Mouse (Mus musculus) gastrocnemius, adult 2 months (tissue): ENCODE data around the gene Tmem251. TPM values are rescaled to one million over a fixed set of nuclear protein-coding genes. Genes with fewer than 3 reads are reported as not detected.
A peak's percentile ranks its signal among the peaks of the same experiment; 100 is the strongest.

Experiments used
- DNase-seq: peaks from one replicate; pipeline ENCODE4 v3.0.0; 2022
- H3K27ac ChIP-seq: fragments of 200-600 bp; 2 replicates; pipeline ENCODE4 v1.8.1; 2022; ENCODE audit warnings: mild to moderate bottlenecking
- H3K4me3 ChIP-seq: fragments of 200-600 bp; 2 replicates; pipeline ENCODE4 v1.8.1; 2022; ENCODE audit warnings: mild to moderate bottlenecking, moderate library complexity
- CTCF ChIP-seq: fragments of 200-600 bp; IDR thresholded peaks from 2 replicates; pipeline ENCODE4 v1.8.1; 2022; ENCODE audit warnings: antibody characterized with exemption, mild to moderate bottlenecking, moderate library complexity
- intact Hi-C: fragments of 180-260 bp; cut with DNase I; formaldehyde crosslinking; loops from one replicate; pipeline ENCODE4 v1.15.1; 2025
- long read RNA-seq, 2 experiments: library from polyadenylated mRNA; stranded (forward); transcript quantifications; one replicate each; pipeline ENCODE4 v2.0.0; 2021
- total RNA-seq, 2 experiments: library from RNA; stranded (reverse); gene quantifications; 2 replicates each; pipeline ENCODE4 v1.2.3; 2021

The Tmem251 gene
- total RNA-seq: 1 to 10 TPM; 2.3 to 3.5 TPM
- long read RNA-seq, experiment 1, transcript Tmem251-201 (2 exons, 3,367 nt): major isoform, 6 of 12 reads
- long read RNA-seq, experiment 1, partial matches to known transcripts: 0 of 12 reads
- long read RNA-seq, experiment 1, other reads (novel, unspliced or antisense): 6 of 12 reads
- long read RNA-seq, experiment 2, transcript Tmem251-201 (2 exons, 3,367 nt): major isoform, 12 of 21 reads
- long read RNA-seq, experiment 2, partial matches to known transcripts: 1 of 21 reads
- long read RNA-seq, experiment 2, other reads (novel, unspliced or antisense): 8 of 21 reads

GRCm38 (mm10) chr12:102743589-102744574 lies at the start of gene Tmem251, which contains the start of gene Moap1:
TSS of gene Tmem251 (plus strand) at chr12:102743762.
TSS of gene Moap1 (minus strand) at chr12:102743661.
- H3K27ac ChIP-seq: peak within 1 kb of the TSS; percentile 95
- peak within 1 kb of the TSS; percentile 89 for H3K4me3 ChIP-seq
- peak; percentile 15; the same call in 1 of the 2 replicates for TF ChIP-seq CTCF
- DNase-seq: peak; percentile 93
- intact Hi-C loops: no loop called here

DNA sequence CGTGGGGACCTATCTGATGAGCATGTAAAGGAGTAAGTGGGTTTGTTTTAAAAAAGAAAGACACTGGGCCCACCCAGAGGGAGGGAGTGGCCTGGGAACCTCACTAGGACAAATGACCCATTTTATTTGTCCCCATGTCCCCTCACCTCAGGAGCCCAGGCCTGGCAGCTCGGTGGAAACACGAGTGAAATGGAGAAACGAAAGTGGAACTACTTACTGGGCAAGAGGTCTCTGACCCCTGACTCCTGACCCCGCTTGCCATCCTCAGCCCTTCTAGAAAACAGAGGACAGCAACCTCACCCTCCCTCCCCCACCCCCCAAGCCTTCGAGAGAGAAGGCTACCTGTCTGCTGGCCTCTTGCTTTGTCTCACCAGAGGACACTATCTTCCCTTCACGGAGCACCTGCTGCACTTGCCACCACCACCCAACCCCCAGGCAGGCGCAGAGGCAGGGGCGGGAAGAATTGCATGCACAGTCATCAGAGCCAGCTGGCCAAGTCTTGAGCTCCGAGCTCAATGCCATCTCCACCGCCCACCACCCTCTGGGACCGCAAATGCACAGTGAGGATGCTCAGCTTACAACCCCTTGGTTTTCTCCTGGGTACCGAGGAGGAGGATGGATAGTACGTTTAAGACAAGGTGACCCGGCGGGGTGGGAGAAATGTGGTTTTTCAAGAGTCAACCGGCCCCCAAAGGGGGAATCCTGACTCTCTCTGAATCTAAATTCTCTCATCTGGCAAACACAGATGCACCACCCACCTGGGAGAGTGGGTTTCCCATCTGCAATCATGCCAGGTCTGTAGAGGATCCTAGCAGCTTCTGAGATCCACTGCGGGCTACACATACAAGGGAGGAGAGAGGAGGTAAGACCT lies 48.0 kb upstream of the Tmem251 start:
- no peak for TF ChIP-seq CTCF
- Histone ChIP-seq H3K27ac (peak overlapping the region; percentile 49; the same call in 1 of the 2 replicates), H3K4me3 (no peak overlapping the region)
- intact Hi-C loops: no loop called here
- no peak for DNase-seq

- Histone ChIP-seq H3K4me3 (no peak overlapping the region), H3K27ac (peak overlapping the region; percentile 49)
- no peak for TF ChIP-seq CTCF
- intact Hi-C loops: no loop called here
- no peak for DNase-seq
Observed at GRCm38 (mm10) chr12:102696635-102697354, 46.8 kb upstream of the Tmem251 start.

DNA sequence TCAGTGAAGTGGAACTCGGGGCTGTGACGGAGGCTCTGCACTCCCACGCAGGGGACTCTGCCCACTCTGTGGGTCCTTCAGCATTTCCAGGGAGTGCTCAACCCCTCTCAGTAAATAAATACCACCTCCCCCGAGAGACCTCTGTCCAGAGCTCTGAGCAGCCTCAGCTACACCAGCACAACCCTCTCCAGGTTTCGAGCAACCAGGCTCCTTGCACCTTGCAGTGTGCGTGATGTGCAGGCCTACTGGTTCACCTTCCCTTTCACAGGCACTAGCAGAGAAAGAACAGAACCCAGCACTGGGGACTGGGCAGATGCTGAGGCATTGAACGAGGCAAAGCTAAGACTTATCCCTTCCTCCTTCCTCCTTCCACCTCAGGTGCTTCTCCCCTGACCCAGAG lies 46.2 kb upstream of the Tmem251 start:
- Histone ChIP-seq H3K27ac (no peak overlapping the region), H3K4me3 (no peak overlapping the region)
- DNase-seq: no peak
- no peak for TF ChIP-seq CTCF
- intact Hi-C loops: no loop called here

- no peak for TF ChIP-seq CTCF
- intact Hi-C loops: no loop called here
- H3K4me3 ChIP-seq: no peak overlapping the region
- no peak for DNase-seq
- H3K27ac ChIP-seq: no peak overlapping the region
Observed at GRCm38 (mm10) chr12:102698089-102698684, 45.4 kb upstream of the Tmem251 start.

DNA sequence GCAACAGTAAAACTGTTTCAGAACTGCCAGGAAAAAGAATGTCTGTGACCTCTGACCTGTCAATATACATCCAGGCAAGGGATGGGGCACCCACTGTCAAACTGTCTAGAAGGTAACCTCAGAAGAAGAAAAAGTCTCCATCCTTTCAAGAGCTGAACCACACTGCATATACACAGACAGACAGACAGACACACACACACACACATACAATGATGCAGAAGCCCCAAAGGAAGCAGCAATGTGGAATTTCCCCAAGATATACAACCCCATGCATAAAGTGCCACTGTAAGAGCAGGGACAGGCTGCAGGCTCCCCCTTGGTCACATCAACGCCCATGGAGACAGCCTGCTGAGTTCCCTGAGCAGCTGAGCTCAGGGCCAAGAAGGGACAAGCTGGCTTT lies 44.4 kb upstream of the Tmem251 start:
- intact Hi-C loops: no loop called here
- no peak for DNase-seq
- no peak for TF ChIP-seq CTCF
- Histone ChIP-seq H3K27ac (no peak overlapping the region), H3K4me3 (no peak overlapping the region)

DNA sequence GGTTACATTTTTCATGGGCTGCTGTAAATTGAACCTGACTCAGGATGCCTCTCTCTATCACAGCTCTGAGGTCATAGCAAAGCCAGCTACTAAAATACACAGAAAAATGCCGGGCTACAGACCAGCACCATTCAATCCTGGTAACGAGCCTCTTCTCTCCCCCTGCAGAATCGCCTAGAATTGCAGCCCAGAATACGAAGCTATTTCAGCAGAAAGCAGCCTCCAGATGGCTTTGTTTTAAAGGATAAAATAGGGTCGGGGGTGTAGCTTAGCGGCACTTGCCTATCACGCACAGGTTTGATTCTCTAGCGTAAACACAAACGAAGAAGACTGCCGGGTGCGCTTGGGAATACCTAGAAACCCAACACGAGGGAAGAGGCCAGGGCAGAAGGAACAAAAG lies 43.1 kb upstream of the Tmem251 start:
- no peak for DNase-seq
- intact Hi-C loops: loop anchor here (5.0 kb wide), 1 partner anchor 78 kb away; no protein-coding TSS in a partner anchor
- Histone ChIP-seq H3K27ac (no peak overlapping the region), H3K4me3 (no peak overlapping the region)
- no peak for TF ChIP-seq CTCF

- Histone ChIP-seq H3K4me3 (no peak overlapping the region), H3K27ac (no peak overlapping the region; the same call in 1 of the 2 replicates)
- no peak for TF ChIP-seq CTCF
- DNase-seq: no peak
- intact Hi-C loops: loop anchor here (5.0 kb wide), 1 partner anchor 79 kb away; no protein-coding TSS in a partner anchor
Observed at GRCm38 (mm10) chr12:102701691-102702207, 41.8 kb upstream of the Tmem251 start.

- intact Hi-C loops: loop anchor here (5.0 kb wide), 1 partner anchor 80 kb away; no protein-coding TSS in a partner anchor
- Histone ChIP-seq H3K4me3 (peak overlapping the region; percentile 97), H3K27ac (peak overlapping the region; percentile 91)
- peak; percentile 83 for DNase-seq
- TF ChIP-seq CTCF: peak; percentile 81
Observed at GRCm38 (mm10) chr12:102702356-102703110, 41.0 kb upstream of the Tmem251 start.

DNA sequence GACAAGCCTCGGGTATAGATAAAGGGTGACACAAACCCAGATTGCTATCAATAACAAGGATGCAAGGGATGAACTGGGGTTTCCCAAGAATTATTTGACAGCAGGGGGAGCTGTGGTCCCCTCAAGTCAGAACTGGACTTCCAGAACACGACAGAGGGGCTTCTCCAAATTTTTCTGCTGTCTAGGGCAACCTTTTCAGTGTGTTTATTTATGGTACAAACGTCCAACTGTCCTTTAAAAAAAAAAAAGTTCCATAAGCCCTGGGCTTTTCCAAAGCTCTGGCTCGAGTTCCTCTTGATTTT lies 40.5 kb upstream of the Tmem251 start:
- Histone ChIP-seq H3K4me3 (peak overlapping the region; percentile 97), H3K27ac (peak overlapping the region; percentile 91)
- intact Hi-C loops: loop anchor here (5.0 kb wide), 1 partner anchor 81 kb away; no protein-coding TSS in a partner anchor
- peak; percentile 39 for TF ChIP-seq CTCF
- DNase-seq: no peak
